Mouse (Mus musculus) C2C12 (cell line): ENCODE measurements around the gene Afp. TPM values are rescaled to one million over a fixed set of nuclear protein-coding genes. Genes with fewer than 3 reads are reported as not detected.

ENCODE experiments used
- H3K27me3 ChIP-seq: one replicate; pipeline ENCODE4 v1.6.1; 2011; ENCODE audit not compliant: control insufficient read depth, insufficient read depth, insufficient read length
- H3K36me3 ChIP-seq: one replicate; pipeline ENCODE4 v1.6.1; 2011; ENCODE audit not compliant: control insufficient read depth, insufficient read depth
- H3K4me3 ChIP-seq: one replicate; pipeline ENCODE4 v1.5.1; 2011; ENCODE audit warnings: mild to moderate bottlenecking, control low read depth; ENCODE audit not compliant: poor library complexity, insufficient read depth, severe bottlenecking
- H3K79me2 ChIP-seq: one replicate; pipeline ENCODE4 v1.6.1; 2011; ENCODE audit not compliant: control insufficient read depth, insufficient read depth
- H3K79me3 ChIP-seq: one replicate; pipeline ENCODE4 v1.6.1; 2011; ENCODE audit warnings: low read depth, control low read depth
- H3ac ChIP-seq: one replicate; pipeline ENCODE3; 2011; ENCODE audit warnings: low read depth; ENCODE audit not compliant: control insufficient read depth, insufficient read length
- CEBPB ChIP-seq: IDR thresholded peaks from one replicate; pipeline ENCODE4 v1.6.1; 2011; ENCODE audit warnings: low read depth, mild to moderate bottlenecking, control low read depth, moderate library complexity
- CTCF ChIP-seq: IDR thresholded peaks from one replicate; pipeline ENCODE4 v1.5.1; 2011; ENCODE audit not compliant: control insufficient read depth, insufficient read depth, insufficient read length
- FOSL1 ChIP-seq: IDR thresholded peaks from one replicate; pipeline ENCODE4 v1.8.0; 2011; ENCODE audit warnings: mild to moderate bottlenecking, low read length; ENCODE audit not compliant: poor library complexity, insufficient read depth, severe bottlenecking
- MAX ChIP-seq: IDR thresholded peaks from one replicate; pipeline ENCODE4 v1.6.1; 2011; ENCODE audit warnings: mild to moderate bottlenecking, control low read depth
- MYOD1 ChIP-seq: IDR thresholded peaks from one replicate; pipeline ENCODE4 v1.6.1; 2011; ENCODE audit warnings: low read depth; ENCODE audit not compliant: control insufficient read depth, insufficient read length
- MYOG ChIP-seq: IDR thresholded peaks from one replicate; pipeline ENCODE4 v1.6.1; 2011; ENCODE audit not compliant: control insufficient read depth, insufficient read length; ENCODE audit errors: extremely low read depth
- USF1 ChIP-seq: IDR thresholded peaks from one replicate; pipeline ENCODE4 v1.6.1; 2011; ENCODE audit warnings: low read depth, mild to moderate bottlenecking, control low read depth, moderate library complexity
- polyA plus RNA-seq: library from polyadenylated mRNA; unstranded; fragments of >200 nt; fragmentation: generic; extraction: Trizol; gene quantifications from one replicate; pipeline ENCODE4 v1.2.1, GENCODE M21; 2012; ENCODE audit warnings: missing spikeins

Afp gene
- polyA plus RNA-seq, 1 experiment: 0.26 TPM

- Histone ChIP-seq H3ac (no peak overlapping the region), H3K4me3 (no peak overlapping the region), H3K79me3 (no peaks in the 10 kb centered on the region), H3K36me3 (no peaks in the 10 kb centered on the region), H3K27me3 (peaks cover 40% of the 10 kb centered on the region), H3K79me2 (no peaks in the 10 kb centered on the region)
- TF ChIP-seq CTCF (no peak), CEBPB (no peak), MYOD1 (no peak), MAX (no peak), FOSL1 (no peak), MYOG (no peak), USF1 (no peak)
Measured at GRCm38 (mm10) chr5:90551191-90551590, 60.7 kb downstream of the Afp start.

GRCm38 (mm10) chr5:90556052-90556451 is 65.5 kb downstream of the Afp start:
- H3ac ChIP-seq: no peak overlapping the region
- H3K79me2 ChIP-seq: no peaks in the 10 kb centered on the region
- peaks cover 35% of the 10 kb centered on the region for H3K27me3 ChIP-seq
- TF ChIP-seq CTCF: no peak
- TF ChIP-seq MAX: no peak
- no peak for TF ChIP-seq CEBPB
- TF ChIP-seq FOSL1: no peak
- no peak for TF ChIP-seq MYOD1
- TF ChIP-seq USF1: no peak
- no peak for TF ChIP-seq MYOG
- no peak overlapping the region for H3K4me3 ChIP-seq
- no peaks in the 10 kb centered on the region for H3K79me3 ChIP-seq
- no peaks in the 10 kb centered on the region for H3K36me3 ChIP-seq

Other genes starting within 250 kb of the Afp start
- 16.0 TPM for gene Ankrd17, start 124.2 kb upstream of the Afp start, polyA plus RNA-seq
- 0.28 TPM for gene Gm9958, start 123.5 kb upstream of the Afp start, polyA plus RNA-seq
- not detected for gene Alb, start 29.8 kb upstream of the Afp start, polyA plus RNA-seq
- gene Afm, start 28.2 kb downstream of the Afp start, polyA plus RNA-seq: not detected
- gene 5830473C10Rik, start 70.4 kb downstream of the Afp start, polyA plus RNA-seq: not detected
- 0.12 TPM for gene Rassf6, start 149.9 kb downstream of the Afp start, polyA plus RNA-seq